ENCODE assay signal across 29 mouse cellular contexts in genomic region chr17:48379050-48379449, GRCm38 (mm10). TPM values are rescaled to one million over a fixed set of nuclear protein-coding genes. Genes with fewer than 3 reads are reported as not detected.
"Had no signal": no experiment of that assay in that cellular context is flagged by ENCODE, and none has a peak within 500 bp of the region (broad histone marks: within the 10 kb centered on the region; RNA-seq: fewer than 3 reads in every experiment).

No protein-coding gene starts in this region.

- DNase-seq: gastrocnemius, postnatal 10 days; gastrocnemius, postnatal 25 days; heart, adult 11 months; heart, adult 2 months; heart, postnatal 14 days; heart, postnatal 36 days; kidney, adult 11 months; kidney, adult 2 months; kidney, adult 9 months; kidney, postnatal 14 days; kidney, postnatal 36 days; liver; liver, embryonic 13.5 days had no signal

- ATAC-seq: hindbrain, postnatal 0 days; intestine, embryonic 16.5 days had no signal

- H3K27ac ChIP-seq: heart, adult 2 months; heart, embryonic 13.5 days; heart, embryonic 15.5 days; hindbrain, embryonic 13.5 days; hindbrain, embryonic 15.5 days; hindbrain, postnatal 0 days; kidney, embryonic 15.5 days; kidney, postnatal 0 days; layer of hippocampus, adult 2 months; left cerebral cortex, adult 2 months; limb, embryonic 10.5 days; limb, embryonic 12.5 days; liver, embryonic 13.5 days had no signal

- H3K4me3 ChIP-seq: heart, adult 2 months; heart, embryonic 13.5 days; heart, embryonic 15.5 days; hindbrain, embryonic 13.5 days; hindbrain, embryonic 15.5 days; kidney, embryonic 15.5 days; layer of hippocampus, adult 2 months; left cerebral cortex, adult 2 months; limb, embryonic 10.5 days; limb, embryonic 12.5 days; liver, embryonic 13.5 days had no signal

RNA-seq across cellular contexts. Expression of gene Treml1, which starts 19.3 kb away (rescaled TPM):
- total RNA-seq: gastrocnemius, postnatal 10 days; layer of hippocampus, adult 2 months; layer of hippocampus, postnatal 10 days; layer of hippocampus, postnatal 25 days had no signal

RNA-seq across cellular contexts. Expression of gene Trem2, which starts 32.8 kb away (rescaled TPM):
- total RNA-seq: hematopoietic stem cell, adult 5-6 weeks had no signal

RNA-seq across cellular contexts. Expression of gene Apobec2, which starts 53.7 kb away (rescaled TPM):
- total RNA-seq: hematopoietic stem cell, adult 5-6 weeks; left cerebral cortex, adult 2 months; left cerebral cortex, postnatal 36 days had no signal
